Mouse (Mus musculus): Measurements from ENCODE around the gene Olfr270. TPM values are rescaled to one million over a fixed set of nuclear protein-coding genes. Genes with fewer than 3 reads are reported as not detected.

The Olfr270 gene
- not detected in 2 replicates for polyA plus RNA-seq (2012; rRNA removed)

DNA sequence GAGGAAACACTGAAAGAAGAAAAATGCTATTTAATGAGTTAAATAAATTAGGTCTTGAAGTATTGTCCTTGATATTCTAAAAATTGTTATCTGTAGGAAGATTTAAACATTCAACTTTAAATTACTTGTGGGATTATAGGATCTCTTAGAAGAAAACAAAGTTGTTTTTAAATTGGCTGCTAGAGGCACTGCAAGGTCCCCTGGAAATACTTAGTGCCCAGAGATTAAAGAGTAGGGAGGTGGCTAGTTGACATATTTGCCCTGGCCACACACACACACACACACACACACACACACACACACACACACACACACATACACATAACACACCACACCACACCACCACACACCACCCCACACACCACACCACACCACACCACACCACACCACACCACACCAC is at the start of gene Olfr270:
TSS of gene Olfr270 (plus strand) at position 301 of the 400 bp plus-strand sequence.

DNA sequence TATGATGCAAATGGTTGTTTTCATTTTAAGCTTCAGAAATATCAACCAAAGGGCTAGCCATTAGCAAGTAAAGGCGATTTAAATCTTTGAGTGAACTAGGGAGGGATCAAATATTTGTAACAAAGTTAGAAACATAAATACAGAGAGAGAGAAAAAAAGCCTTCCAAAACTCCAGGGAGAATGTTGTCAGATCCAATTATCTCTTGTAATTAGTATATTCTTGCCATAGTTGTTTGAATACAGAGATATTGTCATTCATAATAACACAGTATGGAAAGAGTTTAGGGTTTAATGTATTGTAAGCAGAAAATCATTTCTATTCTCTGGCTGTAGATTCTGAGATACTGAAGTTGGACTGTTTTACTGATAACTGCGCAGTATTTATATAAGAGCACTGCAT is 45.3 kb upstream of the Olfr270 start, which contains the start of gene Olfr272:
TSS of gene Olfr272 (minus strand) at position 101 of the 400 bp plus-strand sequence.

DNA sequence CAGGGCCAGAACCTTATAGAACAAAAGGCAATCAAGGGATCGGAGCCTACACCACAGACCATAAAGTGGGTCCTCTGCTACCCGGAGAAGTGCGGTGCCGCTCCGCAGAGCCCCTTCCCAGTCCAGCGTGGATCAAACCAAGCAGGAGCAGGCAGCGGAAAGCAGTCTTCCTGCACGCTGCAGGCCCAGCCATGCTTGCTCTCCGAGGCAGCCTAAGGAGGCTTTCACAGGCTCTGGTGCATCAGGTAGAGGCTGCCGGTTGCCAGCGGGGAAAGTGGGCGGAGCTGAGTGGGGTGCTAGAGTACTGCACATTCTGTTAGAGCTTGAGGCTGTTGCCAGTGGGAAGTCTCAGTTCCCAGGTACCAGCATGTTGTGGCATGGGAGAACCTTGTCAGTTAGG is 24.9 kb downstream of the Olfr270 start, which contains the start of gene Nipsnap3a:
TSS of gene Nipsnap3a (plus strand) at position 25 of the 400 bp plus-strand sequence.

DNA sequence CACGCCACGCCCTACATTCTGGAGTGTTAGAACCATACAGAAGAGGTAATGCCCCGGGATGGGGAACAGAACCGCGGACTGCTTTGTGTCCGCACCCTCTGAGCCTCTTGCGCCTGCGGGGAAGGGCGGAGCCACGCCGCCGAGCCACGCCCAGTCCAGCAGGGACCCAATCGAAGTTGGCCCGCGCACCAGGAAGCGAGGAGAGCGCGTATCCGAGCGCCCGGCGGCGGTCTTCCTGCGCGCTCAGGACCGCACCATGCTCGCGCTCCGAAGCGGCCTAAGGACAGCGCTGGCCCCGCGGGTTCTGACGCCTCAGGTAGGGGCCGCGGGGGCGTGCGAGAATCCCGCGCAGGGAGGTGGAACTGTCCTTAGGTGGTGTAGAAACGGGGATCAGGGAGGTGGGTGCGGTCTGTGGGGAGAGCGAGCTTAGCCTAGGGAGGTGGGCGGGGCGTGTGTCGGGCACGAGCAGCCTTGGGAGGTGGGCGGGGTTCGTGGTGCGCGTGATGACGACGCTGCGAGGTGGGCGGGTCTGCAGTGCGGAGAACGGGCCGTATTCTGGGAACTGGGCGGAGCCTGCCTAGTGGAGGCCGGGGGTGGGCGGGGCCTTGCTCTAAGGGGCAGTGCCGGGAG is 47.5 kb downstream of the Olfr270 start, which contains the start of gene Nipsnap3b:
TSS of gene Nipsnap3b (plus strand) at position 149 of the 630 bp plus-strand sequence.

Other genes with a start within 250 kb of the Olfr270 start
- gene Olfr275, start 149.9 kb upstream of the Olfr270 start, polyA plus RNA-seq (2012; rRNA removed), result not detected in 2 replicates
- not detected in 2 replicates for gene Olfr273, start 105.3 kb upstream of the Olfr270 start, polyA plus RNA-seq (2012; rRNA removed)
- not detected in 2 replicates for gene Olfr272, start 45.4 kb upstream of the Olfr270 start, polyA plus RNA-seq (2012; rRNA removed)
- not detected in 2 replicates for gene Nipsnap3a, start 24.7 kb downstream of the Olfr270 start, polyA plus RNA-seq (2012; rRNA removed)
- gene Nipsnap3b, start 47.3 kb downstream of the Olfr270 start, polyA plus RNA-seq (2012; rRNA removed), result 55.9 and 56.9 TPM in 2 replicates
- 10.3 and 10.7 TPM in 2 replicates for gene Abca1, start 195.3 kb downstream of the Olfr270 start, polyA plus RNA-seq (2012; rRNA removed)